Mouse (Mus musculus) granulocyte monocyte progenitor cell, adult 5-6 weeks (primary cell): Measurements from ENCODE around the gene Zc3h4. TPM values are rescaled to one million over a fixed set of nuclear protein-coding genes. Genes with fewer than 3 reads are reported as not detected.

Experiments used
- ATAC-seq: replicated peaks from 2 replicates; pipeline ENCODE4 v1.8.0; 2016; ENCODE audit warnings: mild to moderate bottlenecking, moderate TSS enrichment, inconsistent platforms; ENCODE audit not compliant: poor library complexity, severe bottlenecking
- total RNA-seq, 2 experiments: library from RNA; stranded (forward) in 1 of 2; stranded (reverse) in 1 of 2; fragments of 200-712, 200-1000 nt in 1 of 2; fragments of >200 nt in 1 of 2; fragmentation: Nextera tagmentation in 1 of 2; gene quantifications; 2 replicates each; pipeline ENCODE4 v1.2.3; 2014 to 2017

Gene Zc3h4
- total RNA-seq, 2 experiments from 2014 or later = 40.7 to 57.9 TPM

DNA sequence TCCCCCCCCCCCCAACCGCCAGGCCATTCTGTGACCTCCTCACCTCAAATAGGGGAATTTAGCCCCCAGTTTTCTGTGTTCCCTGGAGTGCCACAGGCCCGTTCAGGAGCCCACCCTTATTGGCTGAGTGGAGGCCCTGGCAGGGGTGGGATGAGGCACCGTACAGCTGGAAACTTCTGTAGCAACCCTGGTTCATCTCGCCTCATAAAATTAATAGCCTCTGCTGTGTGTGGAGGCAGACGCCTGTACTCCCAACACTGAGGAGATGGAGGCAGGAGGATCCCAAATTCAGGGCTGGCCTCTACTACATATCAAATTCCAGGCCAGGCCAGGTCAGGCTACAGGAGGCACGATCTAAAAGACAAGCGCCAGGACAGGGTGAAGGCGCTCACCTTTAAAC, 73.1 kb downstream of the Zc3h4 start:
- ATAC-seq = no peak

DNA sequence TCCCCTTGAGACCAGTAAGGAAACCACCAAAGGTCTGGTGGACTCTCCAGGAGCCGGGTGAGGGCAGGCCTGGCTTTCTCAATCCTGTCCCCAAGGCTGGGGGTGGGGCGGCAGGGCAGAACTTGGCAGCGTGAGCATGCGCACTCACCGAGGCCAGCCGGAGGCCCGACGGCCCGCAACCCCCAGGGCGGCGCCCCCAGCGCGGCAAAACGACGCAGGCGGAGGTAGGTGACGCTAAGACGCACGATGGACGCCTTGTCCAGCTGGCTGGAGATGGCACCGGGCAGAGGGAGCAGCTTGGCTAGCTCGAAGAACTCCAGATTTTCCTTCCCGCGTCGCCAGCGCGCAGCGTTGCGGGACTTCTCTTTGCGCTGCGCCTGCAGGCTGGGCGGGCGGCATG, 73.7 kb downstream of the Zc3h4 start:
- peak; percentile 66 for ATAC-seq

DNA sequence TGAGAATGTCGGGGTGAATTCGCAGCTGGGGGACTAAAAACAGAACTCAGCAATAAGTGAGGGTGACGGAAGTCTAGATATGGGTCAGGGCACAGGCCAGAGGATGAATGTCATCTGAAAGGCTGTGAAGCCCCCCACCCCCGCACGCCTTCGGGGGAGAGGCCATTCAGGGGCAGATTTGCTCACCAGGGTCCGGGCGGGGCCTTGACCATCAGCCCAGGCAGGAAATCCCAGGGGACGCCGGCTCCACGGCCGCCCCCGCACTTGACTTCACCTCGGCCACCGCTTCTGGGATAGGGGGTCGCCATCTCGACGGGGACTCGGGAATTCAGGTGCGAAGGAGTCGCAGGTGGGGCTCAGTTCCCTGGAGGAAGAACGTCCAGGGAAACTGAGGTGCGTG, 74.6 kb downstream of the Zc3h4 start:
- ATAC-seq = no peak

DNA sequence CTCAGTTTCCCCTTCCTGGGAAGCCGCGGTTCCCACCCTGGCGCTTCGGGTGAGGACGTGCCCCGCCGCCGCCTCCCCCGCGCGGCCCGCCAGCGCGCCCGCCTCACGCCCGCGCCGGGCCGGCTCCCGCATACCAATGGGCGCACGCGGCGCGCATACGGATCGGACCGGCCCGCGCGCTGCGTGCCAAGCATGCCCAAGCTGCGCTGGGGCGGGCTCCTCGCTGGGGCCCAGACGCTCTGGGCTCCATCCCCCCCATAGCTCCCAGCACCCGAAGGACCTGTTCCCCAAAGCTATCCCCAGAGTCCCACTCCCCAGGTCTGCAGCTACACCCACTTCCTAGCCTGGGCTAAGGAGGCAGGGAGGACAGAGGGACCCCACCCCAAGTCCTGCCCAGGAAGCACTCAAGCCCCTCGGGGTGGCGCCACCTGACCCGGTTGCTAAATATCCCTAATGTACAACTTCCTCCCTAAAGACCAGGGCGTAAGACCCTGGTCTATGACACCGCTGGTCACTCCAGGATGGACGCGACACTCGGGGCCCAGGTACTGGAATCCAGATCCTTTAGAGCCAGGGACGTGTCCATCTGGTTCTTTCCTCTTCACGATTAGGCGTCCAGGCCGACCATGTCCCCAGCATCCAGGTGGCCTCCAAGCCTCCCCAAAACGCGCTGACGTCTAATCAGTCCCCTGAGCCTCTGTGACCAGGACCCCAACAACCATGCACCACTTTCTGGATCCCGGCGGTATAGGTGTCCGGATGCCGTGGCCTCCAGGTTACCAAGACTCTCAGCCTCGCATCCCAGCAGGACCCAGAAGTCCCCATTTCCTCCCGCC, 75.3 kb downstream of the Zc3h4 start:
- no peak for ATAC-seq

DNA sequence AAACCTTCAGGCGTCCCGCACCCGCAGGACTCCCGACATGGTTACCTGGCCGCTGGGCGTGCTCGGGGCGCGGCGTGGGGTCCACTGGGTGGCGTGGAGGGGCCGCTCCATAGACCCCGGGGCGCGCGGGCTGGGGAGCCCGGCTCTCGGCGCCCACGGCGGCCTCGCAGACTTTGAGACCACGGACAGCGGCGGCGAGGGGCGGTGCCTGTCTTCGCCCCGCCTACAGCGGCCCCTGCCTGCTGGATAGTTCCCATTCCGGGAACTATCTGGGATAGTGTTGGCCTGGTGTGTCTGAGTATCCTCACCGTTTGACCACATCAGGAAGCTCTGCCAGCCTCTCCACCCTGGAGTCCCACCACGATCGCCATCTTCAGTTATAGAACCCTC, 75.9 kb downstream of the Zc3h4 start:
- ATAC-seq = peak; percentile 43

DNA sequence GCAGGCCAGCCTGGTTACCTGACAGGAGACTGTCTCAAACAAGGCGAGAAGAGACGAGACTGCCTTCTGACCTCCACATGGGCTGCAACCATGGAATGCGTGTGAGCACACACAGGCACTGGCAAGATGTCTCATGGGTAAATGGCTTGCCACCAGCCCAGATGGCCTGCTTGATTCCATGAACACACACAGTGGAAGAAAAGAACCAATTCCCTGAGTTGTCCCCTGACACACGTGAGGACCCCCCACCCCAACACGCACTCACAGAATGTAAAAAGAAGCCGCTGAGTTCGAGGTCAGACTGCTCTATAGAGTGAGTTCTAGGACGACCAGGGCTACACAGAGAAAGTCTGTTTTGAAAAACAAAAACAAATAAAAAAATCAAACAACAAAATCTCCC, 76.9 kb downstream of the Zc3h4 start, which contains the start of gene Npas1:
Gene Npas1, minus strand, starts transcription at position 101 of the 400 bp plus-strand sequence.
- no peak for ATAC-seq

Other genes with a start within 250 kb of the Zc3h4 start
- not detected in 2 replicates for gene Meis3, start 225.8 kb upstream of the Zc3h4 start, total RNA-seq (2014; fragmentation: Nextera tagmentation)
- not detected in 2 replicates for gene Meis3, start 225.8 kb upstream of the Zc3h4 start, total RNA-seq (2017)
- 5.5 and 8.7 TPM in 2 replicates for gene Dhx34, start 178.9 kb upstream of the Zc3h4 start, total RNA-seq (2014; fragmentation: Nextera tagmentation)
- gene Dhx34, start 178.9 kb upstream of the Zc3h4 start, total RNA-seq (2017) = 4.4 and 9.4 TPM in 2 replicates
- gene C5ar2, start 156.8 kb upstream of the Zc3h4 start, total RNA-seq (2014; fragmentation: Nextera tagmentation) = 0.15 TPM in 1 of 2 replicates, not detected in the other
- 0.13 and 0.93 TPM in 2 replicates for gene C5ar2, start 156.8 kb upstream of the Zc3h4 start, total RNA-seq (2017)
- gene C5ar1, start 141.4 kb upstream of the Zc3h4 start, total RNA-seq (2014; fragmentation: Nextera tagmentation) = 0.21 TPM in 1 of 2 replicates, not detected in the other
- gene C5ar1, start 141.4 kb upstream of the Zc3h4 start, total RNA-seq (2017) = 0.67 and 1.1 TPM in 2 replicates
- gene Inafm1, start 127.3 kb upstream of the Zc3h4 start, total RNA-seq (2014; fragmentation: Nextera tagmentation) = 13.6 and 14.6 TPM in 2 replicates
- 3.2 and 3.3 TPM in 2 replicates for gene Inafm1, start 127.3 kb upstream of the Zc3h4 start, total RNA-seq (2017)
- gene Ccdc9, start 114.1 kb upstream of the Zc3h4 start, total RNA-seq (2014; fragmentation: Nextera tagmentation) = 31.7 and 50.9 TPM in 2 replicates
- 54.0 and 62.0 TPM in 2 replicates for gene Ccdc9, start 114.1 kb upstream of the Zc3h4 start, total RNA-seq (2017)
- 0.53 and 1.1 TPM in 2 replicates for gene Bbc3, start 92.5 kb upstream of the Zc3h4 start, total RNA-seq (2014; fragmentation: Nextera tagmentation)
- 1.3 and 2.2 TPM in 2 replicates for gene Bbc3, start 92.5 kb upstream of the Zc3h4 start, total RNA-seq (2017)
- 131 and 137 TPM in 2 replicates for gene Sae1, start 13.1 kb upstream of the Zc3h4 start, total RNA-seq (2014; fragmentation: Nextera tagmentation)
- gene Sae1, start 13.1 kb upstream of the Zc3h4 start, total RNA-seq (2017) = 409 and 421 TPM in 2 replicates
- gene Tmem160, start 51.9 kb downstream of the Zc3h4 start, total RNA-seq (2014; fragmentation: Nextera tagmentation) = 27.5 and 71.6 TPM in 2 replicates
- 17.2 and 26.2 TPM in 2 replicates for gene Tmem160, start 51.9 kb downstream of the Zc3h4 start, total RNA-seq (2017)
- gene Npas1, start 76.8 kb downstream of the Zc3h4 start, total RNA-seq (2014; fragmentation: Nextera tagmentation) = not detected in 2 replicates
- gene Npas1, start 76.8 kb downstream of the Zc3h4 start, total RNA-seq (2017) = not detected in 2 replicates
- 7.6 and 10.9 TPM in 2 replicates for gene Arhgap35, start 214.1 kb downstream of the Zc3h4 start, total RNA-seq (2014; fragmentation: Nextera tagmentation)
- 6.6 and 7.6 TPM in 2 replicates for gene Arhgap35, start 214.1 kb downstream of the Zc3h4 start, total RNA-seq (2017)